Mouse (Mus musculus) C2C12 (cell line): ENCODE data around the gene Grid1. TPM values are rescaled to one million over a fixed set of nuclear protein-coding genes. Genes with fewer than 3 reads are reported as not detected.

Experiments
- H3K27me3 ChIP-seq: one replicate; pipeline ENCODE4 v1.6.1; 2011; ENCODE audit not compliant: control insufficient read depth, insufficient read depth, insufficient read length
- H3K36me3 ChIP-seq: one replicate; pipeline ENCODE4 v1.6.1; 2011; ENCODE audit not compliant: control insufficient read depth, insufficient read depth
- H3K4me3 ChIP-seq: one replicate; pipeline ENCODE4 v1.5.1; 2011; ENCODE audit warnings: mild to moderate bottlenecking, control low read depth; ENCODE audit not compliant: poor library complexity, insufficient read depth, severe bottlenecking
- H3K79me2 ChIP-seq: one replicate; pipeline ENCODE4 v1.6.1; 2011; ENCODE audit not compliant: control insufficient read depth, insufficient read depth
- H3K79me3 ChIP-seq: one replicate; pipeline ENCODE4 v1.6.1; 2011; ENCODE audit warnings: low read depth, control low read depth
- H3ac ChIP-seq: one replicate; pipeline ENCODE3; 2011; ENCODE audit warnings: low read depth; ENCODE audit not compliant: control insufficient read depth, insufficient read length
- CEBPB ChIP-seq: IDR thresholded peaks from one replicate; pipeline ENCODE4 v1.6.1; 2011; ENCODE audit warnings: low read depth, mild to moderate bottlenecking, control low read depth, moderate library complexity
- CTCF ChIP-seq: IDR thresholded peaks from one replicate; pipeline ENCODE4 v1.5.1; 2011; ENCODE audit not compliant: control insufficient read depth, insufficient read depth, insufficient read length
- FOSL1 ChIP-seq: IDR thresholded peaks from one replicate; pipeline ENCODE4 v1.8.0; 2011; ENCODE audit warnings: mild to moderate bottlenecking, low read length; ENCODE audit not compliant: poor library complexity, insufficient read depth, severe bottlenecking
- MAX ChIP-seq: IDR thresholded peaks from one replicate; pipeline ENCODE4 v1.6.1; 2011; ENCODE audit warnings: mild to moderate bottlenecking, control low read depth
- MYOD1 ChIP-seq: IDR thresholded peaks from one replicate; pipeline ENCODE4 v1.6.1; 2011; ENCODE audit warnings: low read depth; ENCODE audit not compliant: control insufficient read depth, insufficient read length
- MYOG ChIP-seq: IDR thresholded peaks from one replicate; pipeline ENCODE4 v1.6.1; 2011; ENCODE audit not compliant: control insufficient read depth, insufficient read length; ENCODE audit errors: extremely low read depth
- USF1 ChIP-seq: IDR thresholded peaks from one replicate; pipeline ENCODE4 v1.6.1; 2011; ENCODE audit warnings: low read depth, mild to moderate bottlenecking, control low read depth, moderate library complexity
- polyA plus RNA-seq: library from polyadenylated mRNA; unstranded; fragments of >200 nt; fragmentation: generic; extraction: Trizol; gene quantifications from one replicate; pipeline ENCODE4 v1.2.1, GENCODE M21; 2012; ENCODE audit warnings: missing spikeins

Grid1 gene
- polyA plus RNA-seq, 1 experiment: 0.04 TPM

DNA sequence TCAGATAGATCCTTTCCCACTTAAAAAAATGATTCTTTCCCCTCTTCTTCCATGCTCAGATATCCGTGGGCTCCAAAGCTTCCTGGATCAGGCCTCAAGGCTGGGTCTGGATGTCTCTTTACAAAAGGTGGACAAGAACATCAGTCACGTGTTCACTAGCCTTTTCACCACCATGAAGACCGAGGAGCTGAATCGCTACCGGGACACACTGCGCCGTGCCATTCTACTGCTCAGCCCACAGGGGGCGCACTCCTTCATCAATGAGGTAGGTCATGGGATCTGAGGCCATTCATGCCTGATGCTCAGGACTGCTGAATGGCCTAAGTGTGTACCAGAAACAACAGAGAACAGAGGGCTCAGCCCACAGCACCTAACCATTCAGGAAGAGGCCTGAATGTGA is 206.8 kb downstream of the Grid1 start:
- TF ChIP-seq MAX (no peak), FOSL1 (no peak), USF1 (no peak), CEBPB (no peak), MYOD1 (no peak), CTCF (no peak), MYOG (no peak)
- no peaks in the 10 kb centered on the region for H3K79me2 ChIP-seq
- H3K4me3 ChIP-seq: no peak overlapping the region
- no peaks in the 10 kb centered on the region for H3K27me3 ChIP-seq
- H3K36me3 ChIP-seq: no peaks in the 10 kb centered on the region
- H3K79me3 ChIP-seq: no peaks in the 10 kb centered on the region
- no peak overlapping the region for H3ac ChIP-seq

DNA sequence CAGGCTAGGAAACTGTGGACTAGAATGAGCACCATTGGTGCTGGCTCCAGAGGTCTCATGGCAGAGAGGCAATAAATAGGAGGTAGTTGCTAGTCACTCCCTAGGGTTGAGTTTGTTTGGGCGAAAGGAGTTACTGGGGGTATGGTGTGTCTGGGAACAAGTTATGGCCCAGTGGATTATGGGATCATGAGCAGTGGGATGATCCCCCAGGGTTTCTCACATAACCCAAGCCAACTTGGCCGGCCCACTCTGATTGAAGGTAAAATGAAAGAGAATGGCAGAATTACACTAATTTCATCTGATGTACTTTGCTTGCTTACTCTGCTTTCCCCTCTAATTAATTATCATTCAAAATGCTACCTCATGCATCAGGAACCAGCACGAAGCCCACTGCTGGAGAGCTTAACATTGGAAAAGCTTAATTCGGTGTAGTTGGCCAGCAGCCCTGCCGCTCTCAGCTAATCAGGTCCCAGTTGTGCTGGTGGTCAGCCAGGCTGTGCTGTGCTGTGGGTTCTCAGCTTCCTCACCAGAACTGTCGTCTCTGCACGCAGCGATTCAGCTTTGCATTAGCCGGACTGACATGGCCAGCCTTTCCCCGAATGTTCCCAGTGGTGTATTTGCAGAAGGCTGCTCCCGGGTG is 207.7 kb downstream of the Grid1 start:
- H3K27me3 ChIP-seq: no peaks in the 10 kb centered on the region
- H3K4me3 ChIP-seq: no peak overlapping the region
- H3ac ChIP-seq: no peak overlapping the region
- no peaks in the 10 kb centered on the region for H3K36me3 ChIP-seq
- no peak for TF ChIP-seq USF1
- TF ChIP-seq MAX: no peak
- TF ChIP-seq FOSL1: no peak
- TF ChIP-seq MYOG: no peak
- TF ChIP-seq MYOD1: no peak
- H3K79me2 ChIP-seq: no peaks in the 10 kb centered on the region
- no peaks in the 10 kb centered on the region for H3K79me3 ChIP-seq

DNA sequence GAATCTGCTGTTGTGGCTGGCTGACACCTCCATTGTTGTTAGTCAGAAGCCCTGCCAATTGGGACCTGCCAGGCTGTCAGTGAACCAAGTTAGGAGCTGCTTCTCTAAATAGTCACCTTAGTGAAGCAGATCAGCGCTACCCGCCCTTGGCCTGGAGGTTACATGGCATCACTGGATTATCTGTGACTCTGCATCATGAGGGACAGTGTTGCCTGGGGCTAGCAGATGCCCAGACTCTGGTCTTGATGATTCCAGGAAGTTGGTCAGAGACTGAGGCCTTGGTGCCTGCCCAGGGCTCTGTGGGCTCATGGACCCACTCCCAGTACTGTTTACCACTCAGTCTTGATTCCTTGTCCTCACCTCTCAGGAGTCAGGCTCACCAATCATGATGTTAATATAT is 209.7 kb downstream of the Grid1 start:
- Histone ChIP-seq H3ac (no peak overlapping the region), H3K79me2 (no peaks in the 10 kb centered on the region), H3K27me3 (no peaks in the 10 kb centered on the region), H3K79me3 (no peaks in the 10 kb centered on the region), H3K4me3 (no peak overlapping the region), H3K36me3 (no peaks in the 10 kb centered on the region)
- TF ChIP-seq USF1: no peak
- no peak for TF ChIP-seq MYOG
- no peak for TF ChIP-seq CTCF
- TF ChIP-seq CEBPB: no peak
- TF ChIP-seq MAX: no peak
- no peak for TF ChIP-seq FOSL1
- TF ChIP-seq MYOD1: no peak

DNA sequence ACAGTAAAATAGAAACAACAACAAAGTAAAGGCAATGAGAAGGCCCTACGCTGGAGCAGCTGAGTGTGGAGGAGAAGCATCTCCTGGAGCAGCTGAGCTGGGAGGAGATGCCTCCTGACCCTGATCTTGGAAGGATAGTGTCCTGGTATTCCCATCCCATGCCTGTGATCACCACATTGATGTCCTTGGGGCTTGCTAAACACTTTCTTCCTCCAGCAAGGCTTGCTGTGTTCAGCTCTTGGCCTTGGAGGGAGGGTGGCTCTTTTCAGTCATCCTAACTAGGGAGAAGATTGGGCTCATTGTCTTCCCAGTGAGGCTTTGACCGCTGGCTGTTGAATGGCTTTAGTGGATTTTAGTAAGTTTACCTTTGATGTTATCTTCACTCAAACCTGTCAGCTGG is 210.4 kb downstream of the Grid1 start:
- Histone ChIP-seq H3K79me2 (no peaks in the 10 kb centered on the region), H3K4me3 (no peak overlapping the region), H3K36me3 (no peaks in the 10 kb centered on the region), H3ac (no peak overlapping the region), H3K79me3 (no peaks in the 10 kb centered on the region), H3K27me3 (no peaks in the 10 kb centered on the region)
- TF ChIP-seq USF1 (no peak), CTCF (no peak), CEBPB (no peak), MYOD1 (no peak), MYOG (no peak), FOSL1 (no peak), MAX (no peak)

DNA sequence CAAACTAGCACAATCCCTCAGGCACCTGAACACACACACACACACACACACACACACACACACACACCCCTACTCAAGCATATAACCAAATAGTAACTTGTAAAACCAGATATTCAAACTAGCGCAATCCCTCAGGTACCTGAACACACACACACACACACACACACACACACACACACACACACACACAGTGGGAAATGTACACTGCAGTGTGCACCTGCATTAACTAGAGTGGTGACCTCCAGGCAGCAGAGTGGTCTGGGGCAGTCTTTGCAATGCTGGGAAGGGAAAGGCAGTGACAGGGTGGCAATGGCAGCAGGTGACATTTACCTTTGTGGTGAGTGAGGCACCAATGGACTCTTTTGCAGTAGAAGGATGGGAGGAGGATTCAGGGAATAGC is 212.4 kb downstream of the Grid1 start:
- TF ChIP-seq CTCF: no peak
- no peak for TF ChIP-seq MYOG
- TF ChIP-seq MAX: no peak
- no peak for TF ChIP-seq CEBPB
- no peak overlapping the region for H3ac ChIP-seq
- no peak overlapping the region for H3K4me3 ChIP-seq
- no peaks in the 10 kb centered on the region for H3K79me2 ChIP-seq
- no peaks in the 10 kb centered on the region for H3K79me3 ChIP-seq
- H3K27me3 ChIP-seq: no peaks in the 10 kb centered on the region
- no peaks in the 10 kb centered on the region for H3K36me3 ChIP-seq

DNA sequence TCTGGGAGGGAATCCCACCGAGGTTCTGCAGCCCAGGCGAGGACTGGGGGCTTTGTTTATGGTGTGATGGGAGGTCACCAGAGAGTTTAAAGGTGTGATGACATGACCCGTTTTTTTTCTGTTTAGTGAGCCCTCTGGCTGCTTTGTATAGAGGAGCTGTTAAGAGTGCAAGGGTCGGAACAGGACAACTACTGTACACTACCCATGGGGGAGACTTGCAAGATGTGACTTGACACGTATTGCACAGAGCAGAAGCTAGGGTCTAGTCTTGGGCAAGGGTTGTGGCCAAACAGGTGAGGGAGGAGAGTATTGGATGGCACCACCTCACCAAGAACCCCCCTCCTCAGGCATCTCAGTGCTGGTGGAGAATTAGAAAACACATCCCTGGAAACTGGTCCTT is 224.4 kb downstream of the Grid1 start:
- Histone ChIP-seq H3K36me3 (no peaks in the 10 kb centered on the region), H3K79me2 (no peaks in the 10 kb centered on the region), H3ac (no peak overlapping the region), H3K27me3 (no peaks in the 10 kb centered on the region), H3K4me3 (no peak overlapping the region), H3K79me3 (no peaks in the 10 kb centered on the region)
- TF ChIP-seq CTCF: no peak
- TF ChIP-seq MAX: no peak
- no peak for TF ChIP-seq FOSL1
- TF ChIP-seq CEBPB: no peak
- no peak for TF ChIP-seq USF1
- no peak for TF ChIP-seq MYOD1
- TF ChIP-seq MYOG: no peak
